ENCODE assay signal across 8 mouse cellular contexts in the genomic region with DNA sequence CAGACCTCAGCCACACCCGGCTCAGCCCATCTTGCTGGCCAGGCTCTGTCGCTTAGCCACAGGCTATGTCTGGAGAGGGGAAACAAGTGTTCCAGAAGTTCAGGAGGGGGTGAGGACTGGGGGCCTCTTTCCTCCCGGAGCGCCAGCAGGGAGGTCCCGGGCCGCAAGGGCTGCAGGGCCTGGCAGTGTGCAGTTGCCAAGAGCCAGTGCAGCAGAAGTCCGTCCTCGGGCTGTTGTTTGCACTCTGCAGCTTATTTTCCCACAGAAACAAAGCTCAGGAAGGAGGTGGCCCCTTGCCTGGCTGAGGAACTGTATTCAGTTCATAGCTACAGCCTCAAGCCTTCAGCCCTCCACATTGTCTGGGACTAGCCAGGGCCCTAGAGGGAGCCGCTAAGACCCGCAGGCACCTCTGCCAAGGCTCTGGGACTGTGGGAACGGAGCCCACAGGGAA. TPM values are rescaled to one million over a fixed set of nuclear protein-coding genes. Genes with fewer than 3 reads are reported as not detected.
A peak's percentile ranks its signal among the peaks of the same experiment; 100 is the strongest.
DNase-seq lines count a peak whose midpoint lies in the region; ATAC-seq and TF ChIP-seq lines count a peak whose summit lies in the region.

No protein-coding gene starts in this region.

- peak; percentile 56 for DNase-seq in ovary, postnatal 36 days (ENCODE audit: low spot score)
- DNase-seq in ovary, adult 18-20 months (ENCODE audit: low spot score): no peak
- peak; percentile 55 for DNase-seq in gastrocnemius, adult 18-20 months (ENCODE audit: low spot score)
- DNase-seq in liver, embryonic 14.5 days (ENCODE audit: low read depth in 3 of 3, low spot score in 3 of 3): no peak
- no peak for DNase-seq in right cerebral cortex, adult 18-20 months

- no peak overlapping the region for H3K4me3 ChIP-seq in hindbrain, embryonic 15.5 days
- H3K4me3 ChIP-seq in liver, embryonic 14.5 days (ENCODE audit: insufficient read depth in 1 of 2, low read depth in 2 of 2, low read length in 2 of 2): no peak overlapping the region
- no peak overlapping the region for H3K4me3 ChIP-seq in stomach, embryonic 15.5 days (replicated peaks)

- no peak for TF ChIP-seq EP300 in liver, embryonic 14.5 days (IDR thresholded peaks at IDR 0.05; ENCODE audit: low read depth)

- H3K27me3 ChIP-seq in hindbrain, embryonic 15.5 days: peaks cover 10% of the 10 kb centered on the region
- H3K27me3 ChIP-seq in liver, embryonic 14.5 days (ENCODE audit: control insufficient read depth, insufficient read depth, low read length): no peaks in the 10 kb centered on the region; the same call in 1 of the 2 replicates
- no peaks in the 10 kb centered on the region for H3K27me3 ChIP-seq in stomach, embryonic 15.5 days (replicated peaks)

- H3K4me1 ChIP-seq in hindbrain, embryonic 15.5 days (replicated peaks): peaks cover 29% of the 10 kb centered on the region
- peaks cover 13 to 45% of the 10 kb centered on the region in 2 experiments for H3K4me1 ChIP-seq in liver, embryonic 14.5 days (replicated peaks; ENCODE audit: control insufficient read depth in 2 of 2, insufficient read depth in 2 of 2, low read length in 1 of 2)
- H3K4me1 ChIP-seq in stomach, embryonic 15.5 days: peaks cover 75% of the 10 kb centered on the region

- no peaks in the 10 kb centered on the region for H3K9me3 ChIP-seq in hindbrain, embryonic 15.5 days
- H3K9me3 ChIP-seq in liver, embryonic 14.5 days (ENCODE audit: control insufficient read depth, low read length): no peaks in the 10 kb centered on the region
- H3K9me3 ChIP-seq in stomach, embryonic 15.5 days: no peaks in the 10 kb centered on the region

- peak overlapping the region; percentile 79 for H3K27ac ChIP-seq in hindbrain, embryonic 15.5 days (replicated peaks)
- H3K27ac ChIP-seq in liver, embryonic 14.5 days: no peak overlapping the region
- peak overlapping the region; percentile 95 for H3K27ac ChIP-seq in stomach, embryonic 15.5 days

- 27% methylated on average over 10 of the region's 11 CpGs for WGBS in hindbrain, embryonic 15.5 days
- 25% methylated on average over 11 of the region's 11 CpGs for WGBS in liver, embryonic 14.5 days (ENCODE audit: insufficient replicate concordance)
- WGBS in stomach, embryonic 15.5 days: 15% methylated on average over 11 of the region's 11 CpGs

- peak overlapping the region; percentile 19; the same call in 1 of the 2 replicates for H3K4me2 ChIP-seq in hindbrain, embryonic 15.5 days
- peak overlapping the region; percentile 8; the same call in 1 of the 2 replicates for H3K4me2 ChIP-seq in liver, embryonic 14.5 days (ENCODE audit: low read depth)
- H3K4me2 ChIP-seq in stomach, embryonic 15.5 days: peak overlapping the region; percentile 39

- no peaks in the 10 kb centered on the region for H3K36me3 ChIP-seq in hindbrain, embryonic 15.5 days
- H3K36me3 ChIP-seq in liver, embryonic 14.5 days (replicated peaks; ENCODE audit: control insufficient read depth, insufficient read depth, low read depth): no peaks in the 10 kb centered on the region
- H3K36me3 ChIP-seq in stomach, embryonic 15.5 days: no peaks in the 10 kb centered on the region; the same call in 1 of the 2 replicates

- peak; percentile 87 for ATAC-seq in hindbrain, embryonic 15.5 days (ENCODE audit: low FRiP score, low read depth)
- no peak for ATAC-seq in liver, embryonic 14.5 days (ENCODE audit: insufficient read depth)
- peak; percentile 28; the same call in 1 of the 2 replicates for ATAC-seq in stomach, embryonic 15.5 days (ENCODE audit: insufficient read depth, low FRiP score, low read depth)
- ATAC-seq in erythroid progenitor cell, adult 5-6 weeks (replicated peaks; ENCODE audit: low FRiP score, poor library complexity, severe bottlenecking): no peak

- H3K9ac ChIP-seq in hindbrain, embryonic 15.5 days: no peak overlapping the region
- no peak overlapping the region for H3K9ac ChIP-seq in liver, embryonic 14.5 days (replicated peaks)
- no peak overlapping the region for H3K9ac ChIP-seq in stomach, embryonic 15.5 days

- no peak for TF ChIP-seq CTCF in liver, embryonic 14.5 days (IDR thresholded peaks at IDR 0.05; ENCODE audit: low read depth)

RNA-seq across cellular contexts. Expression of gene Wbp2, which starts 15.2 kb away (rescaled TPM):
- 10 to 100 TPM; 91.4 to 92.8 TPM for total RNA-seq in gastrocnemius, adult 18-20 months (2021)
- 149 and 196 TPM in 2 replicates for polyA plus RNA-seq in hindbrain, embryonic 15.5 days (2015; fragmentation: Nextera tagmentation; extraction: Ambion mirVana)
- 46.2 and 57.4 TPM in 2 replicates for polyA plus RNA-seq in liver, embryonic 14.5 days (2012; rRNA removed)
- polyA plus RNA-seq in liver, embryonic 14.5 days (2014; fragmentation: Nextera tagmentation; extraction: Ambion mirVana): 74.5 and 87.6 TPM in 2 replicates
- polyA plus RNA-seq in stomach, embryonic 15.5 days (2015; fragmentation: Nextera tagmentation; extraction: Ambion mirVana): 70.4 and 77.6 TPM in 2 replicates
- 114 and 127 TPM in 2 replicates for total RNA-seq in erythroid progenitor cell, adult 5-6 weeks (2015; ENCODE audit: low replicate concordance)
- total RNA-seq in erythroid progenitor cell, adult 5-6 weeks (2017; ENCODE audit: low replicate concordance): 43.8 and 56.9 TPM in 2 replicates

RNA-seq across cellular contexts. Expression of gene Unc13d, which starts 24.2 kb away (rescaled TPM):
- under 1 TPM; 0.23 to 0.88 TPM for total RNA-seq in gastrocnemius, adult 18-20 months (2021)
- polyA plus RNA-seq in hindbrain, embryonic 15.5 days (2015; fragmentation: Nextera tagmentation; extraction: Ambion mirVana): 1.0 and 1.6 TPM in 2 replicates
- polyA plus RNA-seq in liver, embryonic 14.5 days (2012; rRNA removed): 18.7 and 19.6 TPM in 2 replicates
- polyA plus RNA-seq in liver, embryonic 14.5 days (2014; fragmentation: Nextera tagmentation; extraction: Ambion mirVana): 14.9 and 16.8 TPM in 2 replicates
- polyA plus RNA-seq in stomach, embryonic 15.5 days (2015; fragmentation: Nextera tagmentation; extraction: Ambion mirVana): 6.5 and 8.0 TPM in 2 replicates
- total RNA-seq in erythroid progenitor cell, adult 5-6 weeks (2015; ENCODE audit: low replicate concordance): 2.5 and 6.5 TPM in 2 replicates
- 1.9 and 2.1 TPM in 2 replicates for total RNA-seq in erythroid progenitor cell, adult 5-6 weeks (2017; ENCODE audit: low replicate concordance)

RNA-seq across cellular contexts. Expression of gene Trim47, which starts 25.1 kb away (rescaled TPM):
- total RNA-seq in gastrocnemius, adult 18-20 months (2021): 1 to 10 TPM; 8.1 to 9.6 TPM
- polyA plus RNA-seq in hindbrain, embryonic 15.5 days (2015; fragmentation: Nextera tagmentation; extraction: Ambion mirVana): 10.9 and 11.6 TPM in 2 replicates
- 1.8 and 2.0 TPM in 2 replicates for polyA plus RNA-seq in liver, embryonic 14.5 days (2012; rRNA removed)
- 2.2 and 3.2 TPM in 2 replicates for polyA plus RNA-seq in liver, embryonic 14.5 days (2014; fragmentation: Nextera tagmentation; extraction: Ambion mirVana)
- polyA plus RNA-seq in stomach, embryonic 15.5 days (2015; fragmentation: Nextera tagmentation; extraction: Ambion mirVana): 27.6 and 30.9 TPM in 2 replicates
- 2.5 TPM in 1 of 2 replicates, not detected in the other for total RNA-seq in erythroid progenitor cell, adult 5-6 weeks (2015; ENCODE audit: low replicate concordance)
- 0.90 TPM in 1 of 2 replicates, not detected in the other for total RNA-seq in erythroid progenitor cell, adult 5-6 weeks (2017; ENCODE audit: low replicate concordance)

RNA-seq across cellular contexts. Expression of gene Trim65, which starts 29.0 kb away (rescaled TPM):
- 1 to 10 TPM; 4.2 to 4.6 TPM for total RNA-seq in gastrocnemius, adult 18-20 months (2021)
- polyA plus RNA-seq in hindbrain, embryonic 15.5 days (2015; fragmentation: Nextera tagmentation; extraction: Ambion mirVana): 3.0 and 4.0 TPM in 2 replicates
- 1.4 and 1.5 TPM in 2 replicates for polyA plus RNA-seq in liver, embryonic 14.5 days (2012; rRNA removed)
- 0.83 and 0.97 TPM in 2 replicates for polyA plus RNA-seq in liver, embryonic 14.5 days (2014; fragmentation: Nextera tagmentation; extraction: Ambion mirVana)
- polyA plus RNA-seq in stomach, embryonic 15.5 days (2015; fragmentation: Nextera tagmentation; extraction: Ambion mirVana): 5.7 and 6.5 TPM in 2 replicates
- 4.0 and 4.6 TPM in 2 replicates for total RNA-seq in erythroid progenitor cell, adult 5-6 weeks (2015; ENCODE audit: low replicate concordance)
- total RNA-seq in erythroid progenitor cell, adult 5-6 weeks (2017; ENCODE audit: low replicate concordance): 0.30 and 1.4 TPM in 2 replicates

RNA-seq across cellular contexts. Expression of gene Mrpl38, which starts 36.7 kb away (rescaled TPM):
- 10 to 100 TPM; 48.4 to 52.9 TPM for total RNA-seq in gastrocnemius, adult 18-20 months (2021)
- polyA plus RNA-seq in hindbrain, embryonic 15.5 days (2015; fragmentation: Nextera tagmentation; extraction: Ambion mirVana): 86.2 and 89.0 TPM in 2 replicates
- 17.5 and 24.8 TPM in 2 replicates for polyA plus RNA-seq in liver, embryonic 14.5 days (2012; rRNA removed)
- 39.5 and 49.2 TPM in 2 replicates for polyA plus RNA-seq in liver, embryonic 14.5 days (2014; fragmentation: Nextera tagmentation; extraction: Ambion mirVana)
- 94.8 and 102 TPM in 2 replicates for polyA plus RNA-seq in stomach, embryonic 15.5 days (2015; fragmentation: Nextera tagmentation; extraction: Ambion mirVana)
- total RNA-seq in erythroid progenitor cell, adult 5-6 weeks (2015; ENCODE audit: low replicate concordance): 9.2 and 16.9 TPM in 2 replicates
- 5.3 and 8.5 TPM in 2 replicates for total RNA-seq in erythroid progenitor cell, adult 5-6 weeks (2017; ENCODE audit: low replicate concordance)

Comparison
In these comparisons a context has a peak if more than half of its experiments do, and no peak if none do; other contexts are left out.
1. DNase-seq: peak in ovary, postnatal 36 days (single experiment) and gastrocnemius, adult 18-20 months (single experiment); none in ovary, adult 18-20 months (single experiment), liver, embryonic 14.5 days (0 of 3) and right cerebral cortex, adult 18-20 months (single experiment).
2. ATAC-seq: peak in hindbrain, embryonic 15.5 days (single experiment) and stomach, embryonic 15.5 days (single experiment); none in liver, embryonic 14.5 days (single experiment) and erythroid progenitor cell, adult 5-6 weeks (single experiment).
3. Peak in every context shown above with its lines, with median percentiles within 50 percentile points of each other: H3K4me2 ChIP-seq.